Mouse (Mus musculus) midbrain, embryonic 16.5 days (tissue): ENCODE measurements around the gene Lalba. TPM values are rescaled to one million over a fixed set of nuclear protein-coding genes. Genes with fewer than 3 reads are reported as not detected.
A peak's percentile ranks its signal among the peaks of the same experiment; 100 is the strongest.
"Not testable (repeated sequence)": the region's sequence is repeated elsewhere in the genome, so short reads cannot be mapped to it uniquely, and the experiment has no call there.

Experiments used
- ATAC-seq: fragments of 200-750 bp; cut with Nextera tagmentation; 2 replicates; pipeline ENCODE4 v1.8.0; 2017; ENCODE audit warnings: moderate TSS enrichment
- H3K27ac ChIP-seq: fragments of 300-500 bp; sonication (generic); 2 replicates; pipeline ENCODE4 v1.5.1; 2014; ENCODE audit warnings: mild to moderate bottlenecking, low read length, mixed read lengths
- H3K27me3 ChIP-seq: fragments of 300-500 bp; sonication (generic); 2 replicates; pipeline ENCODE4 v1.6.1; 2014; ENCODE audit warnings: low read depth, low read length, mixed read lengths; ENCODE audit not compliant: control insufficient read depth, insufficient read depth
- H3K36me3 ChIP-seq: fragments of 300-500 bp; sonication (generic); 2 replicates; pipeline ENCODE4 v1.6.1; 2014; ENCODE audit warnings: mild to moderate bottlenecking, low read length, moderate library complexity, mixed read lengths; ENCODE audit not compliant: control insufficient read depth, insufficient read depth
- H3K4me1 ChIP-seq: fragments of 300-500 bp; sonication (generic); 2 replicates; pipeline ENCODE4 v1.6.1; 2014; ENCODE audit warnings: mild to moderate bottlenecking, low read length, mixed read lengths; ENCODE audit not compliant: control insufficient read depth, insufficient read depth
- H3K4me2 ChIP-seq: fragments of 300-500 bp; sonication (generic); 2 replicates; pipeline ENCODE4 v1.6.1; 2014; ENCODE audit warnings: mild to moderate bottlenecking, low read length, mixed read lengths
- H3K4me3 ChIP-seq: fragments of 300-500 bp; sonication (generic); 2 replicates; pipeline ENCODE4 v1.5.1; 2014; ENCODE audit warnings: low read depth, mild to moderate bottlenecking, low read length, moderate library complexity, mixed read lengths
- H3K9ac ChIP-seq: fragments of 300-500 bp; sonication (generic); 2 replicates; pipeline ENCODE4 v1.6.1; 2014; ENCODE audit warnings: low read depth, low read length, mixed read lengths
- H3K9me3 ChIP-seq: fragments of 300-500 bp; sonication (generic); replicated peaks from 2 replicates; pipeline ENCODE4 v1.6.1; 2014; ENCODE audit warnings: mild to moderate bottlenecking, low read length, mixed read lengths; ENCODE audit not compliant: control insufficient read depth, poor library complexity, severe bottlenecking
- WGBS: fragments of 180-500 bp; shearing (Covaris S2); extraction: QIAGEN DNeasy Blood & Tissue Kit; methylation state at CpG from one replicate; pipeline ENCODE4 v1.1.7; 2014; 5-methylcytosine and 5-hydroxymethylcytosine counted together
- polyA plus RNA-seq: library from polyadenylated mRNA; unstranded; fragments of >200 nt; fragmentation: Nextera tagmentation; extraction: Ambion mirVana; gene quantifications from 2 replicates; pipeline ENCODE4 v1.2.1, GENCODE M21; 2015

Lalba gene
- not detected in 2 replicates for polyA plus RNA-seq

- H3K4me2 ChIP-seq: no peak within 1 kb of the TSS
- no peak for ATAC-seq
- no peak within 1 kb of the TSS for H3K27ac ChIP-seq
- H3K9ac ChIP-seq: no peak within 1 kb of the TSS
- H3K4me3 ChIP-seq: no peak within 1 kb of the TSS
- H3K36me3 ChIP-seq: no peaks in the 10 kb centered on the region
- no peaks in the 10 kb centered on the region for H3K27me3 ChIP-seq
- no peaks in the 10 kb centered on the region for H3K9me3 ChIP-seq
- WGBS: 66% methylated on average over 3 of the region's 3 CpGs
- no peaks in the 10 kb centered on the region for H3K4me1 ChIP-seq
These were observed at the start of gene Lalba for GRCm38 (mm10) chr15:98482701-98483100. Gene Lalba, minus strand, starts transcription at chr15:98482721.

- Histone ChIP-seq H3K27ac (no peak overlapping the region), H3K4me2 (peak overlapping the region; percentile 82), H3K4me1 (peaks cover 20% of the 10 kb centered on the region), H3K9ac (peak overlapping the region; percentile 39), H3K4me3 (peak overlapping the region; percentile 82), H3K9me3 (no peaks in the 10 kb centered on the region), H3K36me3 (peaks cover 19% of the 10 kb centered on the region), H3K27me3 (no peaks in the 10 kb centered on the region)
- no peak for ATAC-seq
- 42% methylated on average over 5 of the region's 5 CpGs for WGBS
These were observed 49.8 kb upstream of the Lalba start for GRCm38 (mm10) chr15:98532281-98532680.

- peaks cover 34% of the 10 kb centered on the region for H3K36me3 ChIP-seq
- no peaks in the 10 kb centered on the region for H3K27me3 ChIP-seq
- H3K4me2 ChIP-seq: no peak overlapping the region
- H3K9me3 ChIP-seq: no peaks in the 10 kb centered on the region
- peaks cover 16% of the 10 kb centered on the region for H3K4me1 ChIP-seq
- no peak overlapping the region for H3K9ac ChIP-seq
- ATAC-seq: no peak
- WGBS: 91% methylated on average over 5 of the region's 5 CpGs
- no peak overlapping the region for H3K27ac ChIP-seq
- H3K4me3 ChIP-seq: no peak overlapping the region
These were observed 45.6 kb upstream of the Lalba start for GRCm38 (mm10) chr15:98528066-98528563.

- Histone ChIP-seq H3K4me1 (peaks cover 8% of the 10 kb centered on the region), H3K9me3 (no peaks in the 10 kb centered on the region), H3K36me3 (peaks cover 43% of the 10 kb centered on the region), H3K4me3 (no peak overlapping the region), H3K27ac (no peak overlapping the region), H3K9ac (no peak overlapping the region), H3K4me2 (no peak overlapping the region), H3K27me3 (no peaks in the 10 kb centered on the region)
- no peak for ATAC-seq
- WGBS: 96% methylated on average over 5 of the region's 5 CpGs
These were observed 44.7 kb upstream of the Lalba start for GRCm38 (mm10) chr15:98527056-98527771.

GRCm38 (mm10) chr15:98526057-98526456, 43.5 kb upstream of the Lalba start:
- H3K36me3 ChIP-seq: peaks cover 46% of the 10 kb centered on the region
- WGBS: 79% methylated on average over 5 of the region's 5 CpGs

GRCm38 (mm10) chr15:98521245-98521644, 38.7 kb upstream of the Lalba start:
- peaks cover 45% of the 10 kb centered on the region for H3K36me3 ChIP-seq
- H3K9me3 ChIP-seq: no peaks in the 10 kb centered on the region
- no peak overlapping the region for H3K27ac ChIP-seq
- no peak overlapping the region for H3K4me2 ChIP-seq
- 94% methylated on average over 3 of the region's 3 CpGs for WGBS
- no peak overlapping the region for H3K4me3 ChIP-seq
- no peaks in the 10 kb centered on the region for H3K4me1 ChIP-seq
- no peak overlapping the region for H3K9ac ChIP-seq
- no peak for ATAC-seq
- no peaks in the 10 kb centered on the region for H3K27me3 ChIP-seq

More at GRCm38 (mm10) chr15:98526057-98526456, 43.5 kb upstream of the Lalba start:
- Histone ChIP-seq H3K27ac (no peak overlapping the region), H3K27me3 (no peaks in the 10 kb centered on the region), H3K9ac (no peak overlapping the region), H3K4me1 (peaks cover 2% of the 10 kb centered on the region; the same call in 1 of the 2 replicates), H3K4me3 (no peak overlapping the region), H3K4me2 (no peak overlapping the region), H3K9me3 (no peaks in the 10 kb centered on the region)
- ATAC-seq: no peak

GRCm38 (mm10) chr15:98517380-98518355, 35.1 kb upstream of the Lalba start:
- Histone ChIP-seq H3K4me1 (no peaks in the 10 kb centered on the region), H3K27ac (no peak overlapping the region), H3K27me3 (no peaks in the 10 kb centered on the region), H3K4me3 (no peak overlapping the region), H3K36me3 (peaks cover 30% of the 10 kb centered on the region), H3K4me2 (no peak overlapping the region), H3K9me3 (no peaks in the 10 kb centered on the region), H3K9ac (no peak overlapping the region)
- 67% methylated on average over 16 of the region's 16 CpGs for WGBS
- no peak for ATAC-seq

GRCm38 (mm10) chr15:98514845-98515244, 32.3 kb upstream of the Lalba start:
- H3K36me3 ChIP-seq: peaks cover 13% of the 10 kb centered on the region
- not testable (repeated sequence) for H3K4me1 ChIP-seq, H3K9me3 ChIP-seq, H3K4me2 ChIP-seq, ATAC-seq, H3K27me3 ChIP-seq, H3K4me3 ChIP-seq, H3K27ac ChIP-seq, H3K9ac ChIP-seq
- WGBS: 86% methylated on average over 2 of the region's 2 CpGs
